Mouse (Mus musculus) layer of hippocampus, adult 11-12 months (tissue): Measurements from ENCODE around the gene Tex261.
A peak's percentile ranks its signal among the peaks of the same experiment; 100 is the strongest.

ENCODE experiments used
- DNase-seq: peaks from one replicate; pipeline ENCODE4 v3.0.0; 2022; ENCODE audit warnings: low spot score

The Tex261 gene

GRCm38 (mm10) chr6:83756051-83756450 lies 19.6 kb downstream of the Tex261 start:
- no peak for DNase-seq

- peak; percentile 51 for DNase-seq
Observed at GRCm38 (mm10) chr6:83750171-83750684, 25.4 kb downstream of the Tex261 start.

GRCm38 (mm10) chr6:83749286-83749685 lies 26.3 kb downstream of the Tex261 start:
- DNase-seq: no peak

GRCm38 (mm10) chr6:83745466-83745865 lies 30.1 kb downstream of the Tex261 start:
- DNase-seq: no peak

GRCm38 (mm10) chr6:83744557-83744956 lies 31.1 kb downstream of the Tex261 start:
- DNase-seq: no peak

GRCm38 (mm10) chr6:83744126-83744525 lies 31.5 kb downstream of the Tex261 start:
- no peak for DNase-seq

GRCm38 (mm10) chr6:83743212-83743611 lies 32.4 kb downstream of the Tex261 start:
- no peak for DNase-seq

- DNase-seq: no peak
Observed at GRCm38 (mm10) chr6:83742761-83743160, 32.9 kb downstream of the Tex261 start, which contains the start of gene Atp6v1b1. Gene Atp6v1b1 (plus strand): TSS chr6:83742990.

- DNase-seq: no peak
Observed at GRCm38 (mm10) chr6:83738596-83738995, 37.0 kb downstream of the Tex261 start.

- DNase-seq: no peak
Observed at GRCm38 (mm10) chr6:83737311-83737710, 38.3 kb downstream of the Tex261 start.

GRCm38 (mm10) chr6:83731128-83731527 lies 44.5 kb downstream of the Tex261 start:
- DNase-seq: peak; percentile 68

GRCm38 (mm10) chr6:83729350-83729970 lies 46.2 kb downstream of the Tex261 start:
- DNase-seq: peak; percentile 14

- DNase-seq: no peak
Observed at GRCm38 (mm10) chr6:83728488-83728887, 47.1 kb downstream of the Tex261 start.

GRCm38 (mm10) chr6:83727178-83727577 lies 48.4 kb downstream of the Tex261 start:
- no peak for DNase-seq

GRCm38 (mm10) chr6:83722526-83722925 lies 53.1 kb downstream of the Tex261 start:
- DNase-seq: no peak
